9 mouse cellular contexts compared by ENCODE assay signal in the genomic region with DNA sequence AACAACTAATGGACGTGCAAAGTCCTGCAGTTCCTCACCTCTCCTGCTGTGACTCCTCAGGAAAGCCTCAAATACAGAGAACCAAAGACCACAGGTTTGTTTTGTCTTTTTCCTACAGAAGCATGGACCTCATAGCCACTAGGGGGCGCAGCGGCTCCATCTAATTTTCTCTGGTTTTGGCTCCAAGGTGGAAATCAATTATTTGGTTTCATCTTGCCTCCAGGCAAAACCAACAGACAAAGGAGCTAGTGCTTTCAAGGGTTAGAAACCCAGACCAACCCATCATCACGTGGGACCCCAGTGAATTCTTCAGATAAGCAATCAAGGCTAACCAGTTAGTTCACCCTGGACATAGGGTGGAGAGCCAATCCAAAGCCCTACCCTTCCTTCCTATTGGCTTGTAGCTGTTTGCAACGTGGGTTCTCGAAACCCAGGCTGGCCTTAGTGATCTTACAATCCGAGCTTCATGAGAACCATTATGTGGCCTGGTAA. TPM values are rescaled to one million over a fixed set of nuclear protein-coding genes. Genes with fewer than 3 reads are reported as not detected.
DNase-seq lines count a peak whose midpoint lies in the region; ATAC-seq and TF ChIP-seq lines count a peak whose summit lies in the region.
"Had no signal": no experiment of that assay in that cellular context is flagged by ENCODE, and none has a peak within 500 bp of the region (broad histone marks: within the 10 kb centered on the region; RNA-seq: fewer than 3 reads in every experiment).

No protein-coding gene starts in this region.

- H3K4me3 ChIP-seq in heart, embryonic 10.5 days: no peak overlapping the region
- no peak overlapping the region for H3K4me3 ChIP-seq in lung, embryonic 14.5 days (ENCODE audit: low read depth, low read length)

- no peak overlapping the region for H3K27ac ChIP-seq in heart, embryonic 10.5 days
- no peak overlapping the region for H3K27ac ChIP-seq in lung, embryonic 14.5 days (ENCODE audit: low read depth)

- peaks cover 9% of the 10 kb centered on the region for H3K27me3 ChIP-seq in heart, embryonic 10.5 days (ENCODE audit: insufficient read depth, poor library complexity, severe bottlenecking)
- no peaks in the 10 kb centered on the region for H3K27me3 ChIP-seq in lung, embryonic 14.5 days (ENCODE audit: insufficient read depth, low read length)

- peak; percentile 85 for TF ChIP-seq CTCF in lung, embryonic 14.5 days (IDR thresholded peaks at IDR 0.05; ENCODE audit: low read depth)

- peak; percentile 57; the same call in 1 of the 2 replicates for ATAC-seq in lung, embryonic 14.5 days (ENCODE audit: insufficient read depth)

- WGBS in heart, embryonic 10.5 days: 17% methylated on average over 7 of the region's 7 CpGs
- 17% methylated on average over 7 of the region's 7 CpGs for WGBS in lung, embryonic 14.5 days

- DNase-seq in CD8-positive naive resting alpha-beta T cell, adult 2 months (ENCODE audit: low read depth in 2 of 2, low spot score in 2 of 2): peak; percentile 82 to 90
- peak; percentile 64 for DNase-seq in adrenal gland, adult 8-10 months
- DNase-seq in embryo, embryonic 9.5 days (ENCODE audit: extremely low spot score): peak; percentile 76
- peak; percentile 84 for DNase-seq in heart, embryonic 10.5 days (ENCODE audit: low spot score)
- peak; percentile 56 to 89 for DNase-seq in layer of hippocampus, adult 18-20 months (ENCODE audit: low spot score in 2 of 2)
- DNase-seq in lung, embryonic 14.5 days: peak; percentile 87
- DNase-seq in retina, embryonic 14.5 days (ENCODE audit: low spot score): peak; percentile 91
- DNase-seq in thymus, postnatal 25 days: peak; percentile 87

- peaks cover 14% of the 10 kb centered on the region; the same call in 1 of the 2 replicates for H3K4me1 ChIP-seq in heart, embryonic 10.5 days
- H3K4me1 ChIP-seq in lung, embryonic 14.5 days (ENCODE audit: insufficient read depth): no peaks in the 10 kb centered on the region

- H3K4me2 ChIP-seq in lung, embryonic 14.5 days: no peak overlapping the region

- no peaks in the 10 kb centered on the region for H3K36me3 ChIP-seq in heart, embryonic 10.5 days
- no peaks in the 10 kb centered on the region for H3K36me3 ChIP-seq in lung, embryonic 14.5 days (ENCODE audit: insufficient read depth)

- no peaks in the 10 kb centered on the region for H3K9me3 ChIP-seq in heart, embryonic 10.5 days
- H3K9me3 ChIP-seq in lung, embryonic 14.5 days (ENCODE audit: low read depth, low read length): no peaks in the 10 kb centered on the region

- no peak overlapping the region for H3K9ac ChIP-seq in lung, embryonic 14.5 days

RNA-seq across cellular contexts. Expression of a gene that starts 1.7 kb away (rescaled TPM):
- total RNA-seq in adrenal gland, adult 8-10 months (2022): 10 to 100 TPM; 18.0 to 54.4 (median 29.9) TPM
- polyA plus RNA-seq in heart, embryonic 10.5 days (2016; fragmentation: Nextera tagmentation; extraction: Ambion mirVana): 10.6 and 17.0 TPM in 2 replicates
- 1 to 10 TPM; 2.6 to 3.2 TPM for total RNA-seq in layer of hippocampus, adult 18-20 months (2021)
- polyA plus RNA-seq in lung, embryonic 14.5 days (2014; fragmentation: Nextera tagmentation; extraction: Ambion mirVana): 26.2 and 26.3 TPM in 2 replicates

RNA-seq across cellular contexts. Expression of a gene that starts 9.7 kb away (rescaled TPM):
- 10 to 100 TPM; 13.1 to 19.6 (median 15.3) TPM for total RNA-seq in adrenal gland, adult 8-10 months (2022)
- polyA plus RNA-seq in heart, embryonic 10.5 days (2016; fragmentation: Nextera tagmentation; extraction: Ambion mirVana): 7.4 and 11.4 TPM in 2 replicates
- 1 to 10 TPM; 3.4 to 4.8 TPM for total RNA-seq in layer of hippocampus, adult 18-20 months (2021)
- 12.1 and 14.8 TPM in 2 replicates for polyA plus RNA-seq in lung, embryonic 14.5 days (2014; fragmentation: Nextera tagmentation; extraction: Ambion mirVana)

RNA-seq across cellular contexts. Expression of a gene that starts 17.8 kb away (rescaled TPM):
- 1 to 10 TPM in 3 of 4 experiments, not detected in 1; 2.7 to 8.3 (median 6.3) TPM for total RNA-seq in adrenal gland, adult 8-10 months (2022)
- 10.9 and 14.1 TPM in 2 replicates for polyA plus RNA-seq in heart, embryonic 10.5 days (2016; fragmentation: Nextera tagmentation; extraction: Ambion mirVana)
- total RNA-seq in layer of hippocampus, adult 18-20 months (2021): 1 to 10 TPM; 2.6 to 3.6 TPM
- 13.1 and 13.6 TPM in 2 replicates for polyA plus RNA-seq in lung, embryonic 14.5 days (2014; fragmentation: Nextera tagmentation; extraction: Ambion mirVana)

RNA-seq across cellular contexts. Expression of a gene that starts 41.8 kb away (rescaled TPM):
- 10 to 100 TPM in 2 of 4 experiments, 1 to 10 TPM in 2; 4.3 to 11.6 (median 8.5) TPM for total RNA-seq in adrenal gland, adult 8-10 months (2022)
- 0.28 and 0.38 TPM in 2 replicates for polyA plus RNA-seq in heart, embryonic 10.5 days (2016; fragmentation: Nextera tagmentation; extraction: Ambion mirVana)
- 10 to 100 TPM; 55.5 to 58.4 TPM for total RNA-seq in layer of hippocampus, adult 18-20 months (2021)
- 0.46 and 0.70 TPM in 2 replicates for polyA plus RNA-seq in lung, embryonic 14.5 days (2014; fragmentation: Nextera tagmentation; extraction: Ambion mirVana)
- polyA plus RNA-seq: heart, embryonic 16.5 days had no signal

RNA-seq across cellular contexts. Expression of a gene that starts 49.7 kb away (rescaled TPM):
- 10 to 100 TPM; 22.4 to 39.2 (median 34.3) TPM for total RNA-seq in adrenal gland, adult 8-10 months (2022)
- 44.4 and 55.4 TPM in 2 replicates for polyA plus RNA-seq in heart, embryonic 10.5 days (2016; fragmentation: Nextera tagmentation; extraction: Ambion mirVana)
- total RNA-seq in layer of hippocampus, adult 18-20 months (2021): 10 to 100 TPM; 81.9 to 83.1 TPM
- 123 and 137 TPM in 2 replicates for polyA plus RNA-seq in lung, embryonic 14.5 days (2014; fragmentation: Nextera tagmentation; extraction: Ambion mirVana)

Comparison
In these comparisons a context has a peak if more than half of its experiments do, and no peak if none do; other contexts are left out.
1. RNA of a gene that starts 1.7 kb away (total RNA-seq): 18.0 to 54.4 TPM in adrenal gland, adult 8-10 months; 2.6 to 3.2 TPM in layer of hippocampus, adult 18-20 months; every median in the first group is over 4 times any median in the second.
2. Peak in every context shown above with its lines, with median percentiles within 50 percentile points of each other: DNase-seq.